Mouse (Mus musculus) gastrocnemius, postnatal 4 days (tissue): ENCODE measurements at regions not wholly inside any gene's neighbourhood (a gene's known extent, or its start where the extent isn't known, plus 50 kb on each side); places are given as distances from the start of the nearest gene placed in this dataset.

Experiments used
- DNase-seq, 2 experiments: peaks; one replicate each; pipeline ENCODE4 v3.0.0; 2021 to 2022; ENCODE audit warnings: low spot score in 2 of 2, mixed read lengths in 2 of 2

- no peak for DNase-seq
Measured at GRCm38 (mm10) chr9:115665337-115666004, 243.8 kb upstream of the Gadl1 start.

DNA sequence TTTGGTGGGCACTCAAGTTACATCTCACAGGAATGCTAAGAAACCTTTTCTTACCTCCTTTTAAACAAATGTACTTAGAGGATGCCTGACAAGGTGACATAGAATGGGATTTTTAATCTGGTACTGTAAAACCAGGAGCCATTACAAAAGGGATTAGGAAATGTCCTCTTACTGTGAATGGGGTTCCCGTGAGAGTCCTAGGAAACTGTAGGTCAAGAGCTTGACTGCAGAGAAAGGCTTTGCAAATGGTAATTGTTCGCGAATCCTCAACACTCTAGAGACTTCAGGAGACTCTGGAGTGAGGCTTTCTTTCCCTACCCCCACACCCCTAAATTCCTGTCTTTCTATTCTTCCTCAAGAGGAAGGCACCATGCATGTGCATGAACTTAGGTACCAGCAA lies 242.7 kb upstream of the Gadl1 start:
- DNase-seq = no peak

DNA sequence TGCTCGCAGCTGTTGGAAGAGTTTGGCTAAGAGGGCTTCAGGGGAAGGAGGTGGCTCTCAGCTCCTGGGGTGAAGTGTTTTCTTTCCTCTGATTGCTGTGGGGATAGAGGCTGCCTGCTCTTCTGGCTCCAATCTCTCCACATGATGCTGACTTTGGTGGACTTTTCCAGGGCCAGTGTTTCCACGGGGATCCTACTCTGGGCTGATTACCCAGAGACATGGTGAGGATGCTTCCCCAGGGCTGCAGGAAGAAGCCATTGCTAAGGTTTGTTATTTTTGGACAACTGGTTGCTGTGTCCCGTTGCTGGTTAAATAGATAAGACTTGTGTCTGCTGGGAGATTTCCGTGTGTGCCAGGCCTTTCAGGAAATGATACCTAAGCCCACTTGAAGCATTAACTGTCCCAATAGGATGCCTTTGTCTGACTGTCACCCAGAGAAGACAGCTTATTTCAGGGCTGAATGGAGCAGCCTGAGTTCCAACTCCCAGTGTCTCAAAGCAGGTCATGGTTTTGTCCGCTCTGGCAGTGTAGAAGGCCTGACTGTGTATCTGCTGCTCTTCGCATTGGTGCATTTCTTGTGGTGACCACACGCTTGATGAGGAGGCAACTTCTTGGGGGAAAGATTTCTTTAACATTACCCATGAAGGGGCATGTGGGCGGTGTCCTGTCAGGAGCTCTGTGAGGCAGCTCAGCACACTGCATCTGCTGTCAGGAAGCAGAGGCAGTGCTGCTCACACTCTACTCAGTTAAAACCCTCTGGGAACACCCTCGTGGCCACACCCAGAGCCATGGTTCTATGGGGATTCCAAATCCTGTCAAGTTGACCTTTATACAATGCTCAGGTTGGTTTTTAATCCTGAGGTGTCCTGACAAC lies 228.3 kb upstream of the Gadl1 start:
- no peak for DNase-seq

GRCm38 (mm10) chr9:115681841-115682240 lies 227.4 kb upstream of the Gadl1 start:
- no peak for DNase-seq

DNA sequence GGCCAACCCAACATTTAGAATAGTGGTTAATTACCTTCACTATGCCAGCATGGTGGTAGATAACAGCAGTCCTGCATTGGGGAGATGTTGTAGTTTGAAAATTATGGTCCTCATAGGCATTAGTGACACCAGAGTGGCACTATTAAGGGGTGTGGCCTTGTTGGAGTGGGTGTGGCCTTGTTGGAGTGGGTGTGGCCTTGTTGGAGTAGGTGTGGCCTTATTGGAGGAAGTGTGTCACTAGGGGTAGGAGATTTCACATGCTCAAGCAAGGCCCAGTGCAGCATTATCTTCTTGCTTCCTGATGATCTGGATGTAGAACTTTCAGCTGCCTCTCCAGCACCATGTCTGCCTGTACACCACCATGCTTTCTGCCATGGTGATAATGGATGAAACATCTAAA lies 225.3 kb upstream of the Gadl1 start:
- DNase-seq = no peak

GRCm38 (mm10) chr9:115686605-115687004 lies 222.7 kb upstream of the Gadl1 start:
- DNase-seq = no peak

GRCm38 (mm10) chr9:115692837-115693236 lies 216.4 kb upstream of the Gadl1 start:
- no peak for DNase-seq

DNA sequence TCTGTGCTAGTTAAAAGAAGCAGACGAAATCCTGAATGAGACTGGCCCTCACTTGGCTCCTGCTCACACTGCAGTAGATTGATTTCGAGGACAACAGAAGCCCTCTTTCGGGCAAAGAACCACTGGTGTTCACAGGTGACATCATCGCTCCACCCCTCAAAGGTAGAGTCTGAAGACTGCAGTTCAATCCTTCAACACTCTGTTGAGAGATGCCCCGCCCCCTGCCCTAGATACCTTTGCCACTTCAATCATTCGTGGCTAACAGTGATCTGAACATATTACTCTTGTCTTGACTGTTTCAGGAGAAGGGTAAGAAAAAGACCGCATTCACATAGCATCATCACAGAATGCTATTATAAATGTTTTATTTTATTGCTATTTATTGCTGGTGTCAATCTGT lies 205.5 kb upstream of the Gadl1 start:
- DNase-seq = no peak

- DNase-seq = peak; percentile 43 to 47
Measured at GRCm38 (mm10) chr9:115704249-115704648, 205.0 kb upstream of the Gadl1 start.

DNA sequence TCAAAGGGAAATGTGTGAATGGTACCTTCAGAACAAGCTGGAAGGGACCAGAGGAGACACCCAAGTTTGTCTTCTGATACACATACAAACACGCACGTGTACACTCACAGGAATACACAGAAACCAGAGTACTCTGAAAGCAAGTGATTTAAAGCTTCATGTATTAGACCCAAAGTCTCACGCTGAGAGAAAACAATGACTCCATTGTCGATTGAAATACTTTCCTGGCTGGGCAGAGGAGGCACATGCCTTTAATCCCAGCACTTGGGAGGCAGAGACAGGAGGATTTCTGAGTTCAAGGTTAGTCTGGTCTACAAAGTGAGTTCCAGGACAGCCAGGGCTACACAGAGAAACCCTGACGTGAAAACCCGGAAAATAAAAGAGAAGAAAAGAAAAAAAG lies 203.5 kb upstream of the Gadl1 start:
- no peak for DNase-seq

GRCm38 (mm10) chr9:115708199-115708934 lies 200.9 kb upstream of the Gadl1 start:
- no peak for DNase-seq

DNA sequence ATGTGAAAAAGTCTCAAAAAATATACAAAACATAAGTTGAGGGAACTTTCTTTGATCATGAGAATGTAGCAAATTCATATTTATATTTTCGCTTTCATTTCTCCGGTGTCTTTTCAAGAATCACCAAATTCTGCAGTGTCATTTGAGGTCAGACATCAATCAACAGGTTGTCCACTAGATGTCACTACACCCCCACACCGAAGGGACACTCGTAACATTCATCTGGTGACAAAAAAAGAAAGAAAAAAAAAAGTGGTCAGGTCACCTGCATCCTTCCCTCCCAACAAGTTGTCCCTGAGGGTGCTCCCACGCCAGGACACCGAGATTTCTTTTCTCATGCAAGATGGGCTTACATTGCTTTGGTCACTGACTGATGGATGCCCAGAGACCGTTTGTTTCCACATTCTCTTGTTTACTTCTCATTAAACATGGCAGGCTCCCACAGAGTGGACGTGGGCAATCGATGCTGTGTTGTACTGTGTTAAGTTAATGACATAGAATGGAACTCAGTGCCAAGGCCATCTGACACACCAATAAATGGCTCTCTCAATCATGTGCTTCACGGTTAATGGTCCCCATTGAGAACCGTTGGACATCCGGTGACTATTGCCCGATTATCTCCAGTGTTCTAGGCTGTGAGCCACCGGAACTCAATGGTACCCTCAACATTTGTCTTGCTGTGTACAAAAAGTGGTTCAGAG lies 199.1 kb upstream of the Gadl1 start:
- peak in 1 of 2 experiments; percentile 34 for DNase-seq

- DNase-seq = no peak
Measured at GRCm38 (mm10) chr9:115720306-115720705, 188.9 kb upstream of the Gadl1 start.

- DNase-seq = no peak
Measured at GRCm38 (mm10) chr9:115720841-115721240, 188.4 kb upstream of the Gadl1 start.

GRCm38 (mm10) chr9:115724063-115724462 lies 185.2 kb upstream of the Gadl1 start:
- DNase-seq = no peak

DNA sequence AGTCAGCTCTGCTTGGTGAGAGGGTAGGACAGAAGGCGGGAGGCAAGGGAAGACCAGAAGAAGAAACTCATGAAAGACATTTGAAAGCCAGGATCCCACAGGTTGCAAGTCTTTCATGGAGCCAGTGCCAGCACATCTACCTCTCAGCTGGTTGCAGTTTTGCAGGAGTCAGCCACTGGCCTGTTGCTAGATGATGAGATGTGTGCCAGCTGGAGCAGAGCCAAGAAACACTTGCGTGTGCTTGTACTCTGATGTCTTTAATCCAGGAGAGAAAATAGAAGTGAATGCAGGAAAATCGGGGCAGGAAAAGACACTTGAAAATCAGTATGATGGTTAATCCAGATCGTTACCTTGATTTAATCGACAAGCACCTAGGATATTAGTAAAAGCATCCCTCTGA lies 181.9 kb upstream of the Gadl1 start:
- no peak for DNase-seq

GRCm38 (mm10) chr9:115731557-115731956 lies 177.7 kb upstream of the Gadl1 start:
- no peak for DNase-seq

DNA sequence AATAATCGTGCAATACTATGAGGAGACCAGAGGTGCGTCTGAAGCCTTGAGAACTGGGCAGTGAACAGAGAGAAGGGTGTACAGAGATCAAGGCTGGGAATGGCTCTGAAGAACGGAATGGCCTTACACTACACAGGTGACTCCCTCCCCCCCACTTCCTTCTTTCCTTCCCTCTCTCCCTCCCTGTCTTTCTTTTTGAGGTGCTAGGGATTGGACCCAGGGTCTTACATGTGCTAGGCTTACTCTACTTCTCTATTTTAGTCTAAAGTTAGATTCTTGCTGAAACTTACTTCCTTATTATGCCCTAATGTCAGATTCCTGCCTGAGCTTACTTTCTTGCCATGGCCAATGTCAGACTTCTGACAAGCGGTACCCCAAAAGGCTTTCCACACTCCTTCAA lies 176.2 kb upstream of the Gadl1 start:
- no peak for DNase-seq

DNA sequence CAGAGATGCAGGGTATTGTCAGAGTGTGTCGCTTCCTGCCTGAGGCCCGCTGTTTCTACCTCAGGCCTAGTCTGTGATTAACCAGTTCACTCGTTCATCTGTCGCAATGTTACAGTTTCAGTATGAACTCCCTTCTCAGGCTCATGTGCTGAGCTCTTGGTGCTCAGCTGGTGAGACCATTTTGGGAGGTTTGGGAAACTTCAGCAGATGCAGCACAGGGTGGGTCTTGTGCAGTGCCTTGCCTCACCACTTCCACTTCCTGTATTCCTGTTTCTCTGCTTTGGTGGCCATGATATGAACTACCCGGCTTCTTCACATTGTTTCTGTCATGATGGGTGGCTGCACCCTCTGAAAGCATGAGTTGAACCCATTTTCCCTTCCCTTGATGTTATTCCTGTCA lies 169.3 kb upstream of the Gadl1 start:
- DNase-seq = no peak

GRCm38 (mm10) chr9:115746436-115746835 lies 162.8 kb upstream of the Gadl1 start:
- no peak for DNase-seq

GRCm38 (mm10) chr9:115760496-115760895 lies 148.8 kb upstream of the Gadl1 start:
- no peak for DNase-seq
